Mouse (Mus musculus): ENCODE data around the gene Mmab. TPM values are rescaled to one million over a fixed set of nuclear protein-coding genes. Genes with fewer than 3 reads are reported as not detected.

The Mmab gene
- polyA plus RNA-seq (2021; fragmentation: Nextera tagmentation) = 17.7 and 18.1 TPM in 2 replicates
- long read RNA-seq, experiment 1, transcript Mmab-201 (9 exons, 3,020 nt) = major isoform, 94 of 155 reads
- long read RNA-seq, experiment 1, transcript Mmab-202 (7 exons, 644 nt) = minor isoform, 20 of 155 reads
- long read RNA-seq, experiment 1, partial matches to known transcripts = 11 of 155 reads
- long read RNA-seq, experiment 1, other reads (novel, unspliced or antisense) = 29 of 155 reads
- long read RNA-seq, experiment 2, transcript Mmab-201 (9 exons, 3,020 nt) = major isoform, 7 of 17 reads
- long read RNA-seq, experiment 2, partial matches to known transcripts = 2 of 17 reads
- long read RNA-seq, experiment 2, other reads (novel, unspliced or antisense) = 6 of 17 reads

DNA sequence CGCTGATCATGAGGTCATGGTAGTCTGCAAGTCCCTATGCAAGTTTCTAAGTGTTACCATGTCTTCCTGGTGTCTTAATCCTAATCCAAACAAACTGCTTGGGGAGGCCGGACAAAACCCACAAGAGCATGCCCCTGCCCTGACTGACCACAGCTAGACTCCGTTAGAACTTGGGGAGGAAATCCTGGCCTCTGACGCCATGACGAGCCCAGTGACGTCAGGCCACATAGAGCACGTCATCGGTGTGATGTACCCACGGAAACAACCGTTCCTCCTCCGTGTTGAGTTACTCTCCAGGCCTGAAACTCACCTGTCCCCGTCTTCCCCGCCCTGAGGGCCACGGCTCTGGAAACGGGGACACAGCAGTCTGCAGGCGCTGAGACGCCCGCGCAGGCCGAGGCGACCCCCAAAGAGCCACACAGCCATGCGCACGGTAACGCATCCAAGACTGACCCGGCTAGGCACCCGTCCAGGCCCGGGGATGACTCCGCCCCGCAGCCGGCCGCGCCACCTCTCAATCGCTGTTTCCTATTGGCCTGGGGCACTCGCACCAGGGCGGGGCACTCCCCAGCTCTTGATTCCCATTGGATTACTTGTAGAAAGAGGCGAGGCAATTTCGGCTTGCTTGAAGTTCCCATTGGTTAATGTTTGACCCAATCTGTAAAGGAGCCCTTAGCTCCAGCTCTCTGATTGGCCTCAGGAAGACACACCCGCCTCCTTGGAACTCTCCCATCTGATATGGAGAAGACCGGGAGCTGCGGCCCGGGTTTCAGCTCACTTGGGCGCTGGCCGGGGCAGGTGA, at the start of gene Mmab, which contains the start of gene Mvk:
Gene Mmab, minus strand, starts transcription at position 495 of the 802 bp plus-strand sequence.
Gene Mvk, plus strand, starts transcription at position 704 of the 802 bp plus-strand sequence.

Other genes with a start within 250 kb of the Mmab start
- gene Foxn4, start 170.3 kb downstream of the Mmab start, polyA plus RNA-seq (2021; fragmentation: Nextera tagmentation) = not detected in 2 replicates
- gene Myo1h, start 154.9 kb downstream of the Mmab start, polyA plus RNA-seq (2021; fragmentation: Nextera tagmentation) = 0.83 and 0.94 TPM in 2 replicates
- gene Kctd10, start 63.6 kb downstream of the Mmab start, polyA plus RNA-seq (2021; fragmentation: Nextera tagmentation) = 30.7 and 31.9 TPM in 2 replicates
- 34.7 and 92.1 TPM in 2 replicates for gene Ube3b, start 63.5 kb downstream of the Mmab start, polyA plus RNA-seq (2021; fragmentation: Nextera tagmentation)
- 26.3 and 28.4 TPM in 2 replicates for gene Mvk, start 209 bp upstream of the Mmab start, polyA plus RNA-seq (2021; fragmentation: Nextera tagmentation)
- gene Fam222a, start 124.0 kb upstream of the Mmab start, polyA plus RNA-seq (2021; fragmentation: Nextera tagmentation) = 0.51 and 2.6 TPM in 2 replicates
- 0.68 and 0.77 TPM in 2 replicates for gene Trpv4, start 214.4 kb upstream of the Mmab start, polyA plus RNA-seq (2021; fragmentation: Nextera tagmentation)
- gene Gltp, start 246.9 kb upstream of the Mmab start, polyA plus RNA-seq (2021; fragmentation: Nextera tagmentation) = 71.3 and 91.9 TPM in 2 replicates

All from left cerebral cortex, adult 6 months (tissue).